Mouse (Mus musculus): ENCODE data around the gene Hpse2.

The Hpse2 gene

DNA sequence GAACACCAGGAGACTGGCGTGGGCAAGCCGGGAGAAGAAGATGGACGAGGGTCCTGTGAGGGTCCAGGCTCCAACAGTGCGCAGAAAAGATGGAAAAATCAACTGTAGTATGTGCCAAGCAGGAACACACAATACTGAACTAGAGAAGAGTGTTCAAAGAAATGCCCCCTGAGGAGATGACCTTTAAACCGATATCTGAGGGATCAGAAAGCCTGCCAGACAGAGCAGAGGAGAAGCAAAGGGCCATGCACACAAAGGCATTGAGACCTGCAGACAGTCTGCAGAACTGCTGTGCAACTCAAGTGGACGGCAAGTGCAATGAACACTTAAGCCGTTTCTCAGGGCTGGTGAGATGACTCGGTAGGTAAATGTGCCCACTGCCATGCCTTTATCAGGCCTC lies 620.8 kb downstream of the Hpse2 start:
- no peak for DNase-seq

DNA sequence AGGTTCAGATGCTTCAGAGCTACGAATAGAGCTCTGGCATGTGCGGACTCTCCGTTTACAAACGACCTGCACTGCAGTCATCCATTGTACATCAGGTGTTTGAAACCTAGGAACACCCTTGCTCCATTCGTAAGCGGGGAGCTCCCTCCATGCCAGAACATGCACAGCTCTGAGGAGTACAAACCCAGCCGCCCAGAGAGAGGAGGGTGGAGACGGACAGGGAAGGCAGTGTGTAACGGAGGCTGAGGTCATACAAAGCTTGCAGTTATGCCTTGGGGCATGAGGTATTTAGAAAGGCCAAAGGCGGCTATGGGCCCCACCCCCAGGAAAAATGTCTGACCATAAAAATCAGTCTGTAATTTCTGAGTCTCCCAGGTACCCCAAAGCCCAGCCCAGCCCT lies 623.8 kb downstream of the Hpse2 start:
- no peak for DNase-seq

DNA sequence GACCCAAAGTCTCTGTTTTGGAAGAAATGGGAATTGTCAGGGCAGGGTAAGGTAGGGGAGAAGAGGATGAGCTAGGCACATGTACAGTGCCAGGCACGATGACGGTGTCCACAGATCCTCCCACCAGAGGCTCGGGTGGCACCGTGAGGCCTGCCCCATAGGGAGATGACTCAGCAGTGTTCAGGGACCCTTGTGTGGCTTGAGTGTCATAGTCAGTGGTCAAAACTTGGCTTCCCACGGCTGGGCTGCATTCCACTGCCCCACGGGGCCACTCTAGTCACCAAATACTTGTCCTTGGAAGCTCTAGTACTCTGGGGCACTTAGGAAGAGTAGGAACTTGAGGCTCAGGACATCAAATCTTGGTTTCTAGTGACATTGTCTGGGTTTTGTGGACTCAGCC lies 631.5 kb downstream of the Hpse2 start:
- DNase-seq: no peak

DNA sequence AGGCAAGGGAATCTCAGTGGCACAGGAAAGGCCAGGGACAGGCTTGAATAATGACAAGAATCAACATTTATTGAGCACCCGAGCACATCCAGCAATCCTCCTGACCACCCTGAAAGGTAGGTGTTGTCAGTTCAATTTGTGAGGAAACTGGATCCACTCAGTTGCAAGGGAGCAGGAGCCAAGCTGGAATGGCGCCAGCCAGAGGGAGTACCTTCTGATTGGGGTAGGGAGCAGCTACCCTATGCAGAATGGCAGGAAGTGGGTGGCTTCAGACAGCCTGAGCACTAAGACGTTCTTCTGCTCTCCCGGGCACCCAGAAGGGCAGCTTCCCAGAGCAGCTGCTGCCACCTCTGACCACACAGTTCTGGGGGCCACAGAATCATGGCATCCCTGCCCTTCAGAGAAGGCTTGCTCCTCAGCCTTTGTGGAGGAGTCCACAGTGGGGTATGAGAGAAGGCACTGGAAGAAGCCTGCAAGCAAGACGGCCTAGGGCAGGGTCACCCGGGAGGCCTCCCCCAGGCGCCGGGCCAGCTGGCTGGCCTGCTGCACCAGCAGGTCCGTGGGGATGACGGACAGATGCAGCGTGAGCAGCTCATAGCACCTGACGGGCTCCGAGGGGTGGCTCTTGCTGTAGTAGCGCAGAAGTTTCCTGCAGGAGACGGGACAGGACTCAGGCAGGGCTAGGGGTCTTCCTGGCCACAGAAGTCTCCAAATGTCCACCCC lies 632.8 kb downstream of the Hpse2 start:
- peak; percentile 41 for DNase-seq

DNA sequence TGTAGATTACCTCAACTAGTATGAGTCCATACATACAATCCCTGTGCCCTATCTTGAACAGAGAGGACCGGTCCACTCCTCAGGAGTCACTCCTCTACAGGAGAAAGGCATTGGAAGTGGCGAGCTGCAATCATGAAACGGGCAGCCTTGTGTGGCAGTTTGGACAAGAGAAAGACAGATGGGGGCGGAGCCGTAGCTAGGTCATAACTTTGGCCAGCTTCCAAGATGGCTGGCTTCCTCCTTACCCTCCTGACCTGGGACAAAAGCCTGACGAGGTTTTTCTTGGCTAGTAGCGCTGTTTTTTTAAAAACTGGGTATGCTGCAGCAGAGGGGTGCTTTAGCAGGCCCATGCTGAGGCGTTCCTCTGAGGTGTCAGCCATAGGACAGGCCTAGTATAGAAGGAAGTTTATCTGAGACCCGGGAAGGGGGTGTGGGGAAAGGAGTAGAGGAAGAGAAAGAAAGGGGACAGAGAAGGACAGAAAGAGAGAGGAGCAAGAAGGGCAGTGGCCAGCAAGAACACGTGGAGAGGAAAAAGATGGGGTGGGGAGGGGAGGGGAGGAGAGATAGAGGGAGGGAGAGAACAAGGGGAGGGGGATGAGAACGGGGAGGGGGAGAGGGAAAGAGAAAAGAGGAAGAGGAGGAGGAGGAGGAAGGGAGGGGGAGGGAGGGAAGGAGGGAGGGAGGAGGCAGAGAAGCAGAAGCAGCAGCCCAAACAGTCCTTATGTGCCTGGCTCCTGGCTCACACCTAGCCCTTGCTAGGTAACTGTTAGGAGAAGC lies 634.8 kb downstream of the Hpse2 start:
- DNase-seq: peak; percentile 79

DNA sequence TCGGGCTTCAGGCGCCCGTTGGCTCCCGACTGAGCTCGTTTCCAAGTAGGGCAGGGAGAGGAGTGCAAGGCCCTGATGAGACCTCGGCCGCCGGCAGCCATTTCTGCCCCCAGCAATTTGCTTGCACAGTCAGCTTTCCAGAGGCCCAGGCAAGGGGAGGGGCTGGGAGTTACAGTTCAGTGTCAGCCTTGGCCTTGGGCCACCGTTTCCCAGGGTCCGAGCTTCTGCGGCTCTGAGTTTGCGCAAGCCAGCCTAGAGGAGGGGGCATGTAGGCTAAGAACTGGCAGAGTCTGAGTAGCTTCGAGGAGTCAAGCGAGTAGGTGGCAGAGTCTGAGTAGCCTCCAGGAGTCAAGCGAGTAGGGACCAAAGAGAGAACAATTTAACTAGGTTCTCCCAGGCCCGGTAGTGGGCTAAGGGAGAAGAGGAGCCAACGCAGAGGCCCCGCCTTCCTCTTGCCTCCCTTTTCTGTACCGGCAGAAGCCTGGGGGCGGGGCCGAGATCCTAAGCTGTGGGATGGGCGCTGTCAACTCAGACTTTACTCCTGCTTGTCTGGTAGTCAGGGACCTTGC lies 635.7 kb downstream of the Hpse2 start, which contains the start of gene Pyroxd2:
Pyroxd2 (minus strand) TSS at position 413 of the 569 bp plus-strand sequence.
- peak; percentile 80 for DNase-seq

DNA sequence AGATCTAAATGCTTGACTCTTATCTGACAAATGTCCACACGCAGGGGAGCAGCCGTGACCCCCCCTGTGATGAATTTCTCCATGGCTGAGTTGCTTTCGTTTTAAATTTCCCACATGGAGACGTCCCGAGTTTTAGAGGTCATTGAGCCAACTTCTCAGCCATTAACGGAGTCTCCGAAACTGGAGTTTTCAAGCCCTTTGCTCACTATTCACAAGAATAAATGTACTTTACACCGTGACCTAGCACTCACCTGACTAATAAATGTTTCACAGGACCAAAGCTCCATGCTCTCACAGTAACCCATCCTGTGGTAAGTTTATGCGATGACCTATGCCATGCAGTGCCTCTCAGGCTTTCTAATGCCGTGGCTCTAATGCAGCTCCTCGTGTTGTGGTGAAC lies 638.0 kb downstream of the Hpse2 start:
- DNase-seq: no peak

DNA sequence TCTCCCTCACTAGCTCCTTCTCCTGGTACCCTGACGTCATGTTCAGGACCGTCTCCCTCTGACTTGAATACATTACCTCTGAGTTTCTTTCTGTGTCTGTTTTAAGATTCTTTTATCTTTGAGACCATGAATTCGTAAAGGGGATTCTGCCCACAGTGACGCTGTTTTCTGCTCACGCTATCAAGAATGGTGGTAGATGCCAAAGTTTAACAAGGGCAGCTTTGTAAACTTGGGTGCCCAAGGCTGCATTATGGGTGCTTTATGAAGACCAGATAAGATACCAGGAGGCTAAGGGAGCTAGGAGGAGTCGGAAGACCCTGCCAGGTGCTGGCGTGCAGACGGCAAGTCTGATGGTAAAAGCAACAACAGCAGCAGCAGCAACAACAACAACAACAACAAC lies 641.5 kb downstream of the Hpse2 start:
- no peak for DNase-seq

DNA sequence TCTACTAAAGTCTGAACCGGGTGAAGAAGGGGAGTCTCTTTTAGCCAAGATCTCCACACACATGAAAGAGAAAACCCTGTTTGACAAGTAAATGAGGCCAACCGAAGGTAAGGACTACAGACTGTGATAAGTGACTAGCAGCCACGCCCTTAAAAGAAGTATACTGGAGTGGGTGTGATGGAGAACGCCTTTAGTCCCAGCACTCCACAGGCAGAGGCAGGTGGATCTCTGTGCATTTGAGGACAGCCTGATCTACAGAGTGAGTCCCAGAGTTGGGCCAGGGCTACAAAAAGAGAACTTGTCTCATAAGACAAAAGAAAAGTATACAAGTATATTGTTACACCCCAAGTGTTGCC lies 642.3 kb downstream of the Hpse2 start:
- DNase-seq: no peak

DNA sequence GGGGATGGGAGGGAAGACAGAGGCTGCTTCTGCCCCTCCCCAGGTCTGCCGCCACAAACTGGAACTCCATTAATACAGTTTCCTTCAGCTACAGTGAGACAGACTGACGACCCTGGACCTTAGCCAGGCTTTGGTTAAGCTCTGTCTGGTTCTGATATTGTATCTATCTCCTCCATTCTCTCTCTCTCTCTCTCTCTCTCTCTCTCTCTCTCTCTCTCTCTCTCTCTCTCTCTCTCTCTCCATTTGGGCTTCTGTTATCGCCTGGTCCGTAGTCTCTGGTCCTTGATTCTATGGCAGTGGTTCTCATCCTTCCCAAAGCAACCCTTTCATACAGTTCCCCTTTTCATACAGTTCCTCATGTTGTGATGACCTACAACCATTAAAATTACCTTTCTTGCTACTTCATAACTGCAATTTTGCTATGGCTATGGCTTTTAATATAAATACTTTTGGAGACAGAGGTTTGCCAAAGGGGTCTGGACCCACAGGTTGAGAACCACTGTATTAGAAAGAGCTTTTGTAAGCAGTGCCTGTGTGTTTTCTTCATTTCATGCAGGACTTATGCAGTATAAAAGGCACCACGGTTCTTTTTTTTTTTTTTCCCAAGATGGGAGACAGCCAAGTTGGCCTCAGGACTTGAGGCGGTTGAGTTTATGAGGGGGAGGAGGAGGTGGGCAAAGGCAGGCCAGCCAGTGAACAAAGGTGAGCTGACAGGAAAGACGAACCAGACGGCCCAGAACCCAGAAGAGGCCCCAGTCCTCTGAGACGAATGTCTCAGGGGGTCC lies 642.9 kb downstream of the Hpse2 start:
- DNase-seq: no peak

DNA sequence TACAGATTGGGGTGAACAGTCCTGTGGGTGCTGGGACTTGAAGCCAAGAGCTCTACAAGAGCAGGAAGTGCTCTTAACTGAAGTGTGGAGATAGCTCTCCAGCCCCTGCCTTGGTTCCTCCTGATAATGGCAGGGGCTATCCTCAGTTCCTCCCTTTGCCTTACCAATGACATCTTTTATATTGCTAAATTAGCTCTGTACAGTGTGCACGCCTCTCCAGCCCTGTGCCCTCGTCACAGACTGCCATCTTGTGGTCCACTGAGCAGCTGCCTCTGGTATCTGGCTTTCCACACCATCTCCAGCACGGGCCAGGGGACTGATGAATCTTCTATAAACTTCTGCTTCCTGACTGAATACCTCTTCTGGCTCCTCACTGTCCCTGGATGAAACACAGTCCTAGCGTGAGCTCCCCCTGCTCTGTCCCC lies 644.0 kb downstream of the Hpse2 start:
- peak; percentile 64 for DNase-seq

DNA sequence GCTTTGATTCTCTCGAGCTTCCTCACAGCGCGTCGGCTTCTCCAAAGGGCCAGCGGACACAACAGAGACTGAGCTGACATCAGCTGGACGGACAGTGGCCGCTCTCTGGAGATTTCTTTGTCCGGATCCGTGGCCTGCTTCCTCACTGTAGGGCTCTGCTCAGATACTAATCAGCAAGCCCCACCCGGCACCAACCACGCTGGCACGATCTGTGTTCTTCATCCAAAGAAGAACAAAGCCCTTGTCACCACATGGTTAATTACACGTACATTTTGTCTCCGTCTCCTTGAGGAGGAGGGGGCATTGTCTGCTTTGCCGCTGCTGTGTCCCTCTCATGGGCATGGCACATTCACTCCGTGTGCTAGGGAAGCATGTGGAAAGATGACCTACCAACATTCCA lies 644.9 kb downstream of the Hpse2 start:
- no peak for DNase-seq

DNA sequence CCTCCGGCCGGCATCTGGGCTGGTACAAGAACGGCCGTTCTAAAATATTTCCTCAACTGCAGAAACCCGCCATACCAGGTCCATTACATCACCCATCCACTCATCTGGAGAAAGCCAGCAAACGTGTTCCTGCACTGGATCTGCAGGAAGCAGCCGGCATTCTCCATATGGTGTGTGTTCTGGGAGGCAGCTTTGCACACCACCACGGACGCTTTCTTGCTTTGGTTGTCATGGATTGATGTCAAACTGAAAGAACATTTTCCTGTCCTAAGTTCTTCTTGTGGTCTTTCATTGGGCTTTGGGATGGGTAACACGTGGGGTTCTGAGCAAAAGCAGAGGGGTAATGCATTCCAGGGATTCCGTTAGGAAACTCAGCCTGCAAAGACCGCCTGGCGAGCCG lies 646.3 kb downstream of the Hpse2 start:
- no peak for DNase-seq

DNA sequence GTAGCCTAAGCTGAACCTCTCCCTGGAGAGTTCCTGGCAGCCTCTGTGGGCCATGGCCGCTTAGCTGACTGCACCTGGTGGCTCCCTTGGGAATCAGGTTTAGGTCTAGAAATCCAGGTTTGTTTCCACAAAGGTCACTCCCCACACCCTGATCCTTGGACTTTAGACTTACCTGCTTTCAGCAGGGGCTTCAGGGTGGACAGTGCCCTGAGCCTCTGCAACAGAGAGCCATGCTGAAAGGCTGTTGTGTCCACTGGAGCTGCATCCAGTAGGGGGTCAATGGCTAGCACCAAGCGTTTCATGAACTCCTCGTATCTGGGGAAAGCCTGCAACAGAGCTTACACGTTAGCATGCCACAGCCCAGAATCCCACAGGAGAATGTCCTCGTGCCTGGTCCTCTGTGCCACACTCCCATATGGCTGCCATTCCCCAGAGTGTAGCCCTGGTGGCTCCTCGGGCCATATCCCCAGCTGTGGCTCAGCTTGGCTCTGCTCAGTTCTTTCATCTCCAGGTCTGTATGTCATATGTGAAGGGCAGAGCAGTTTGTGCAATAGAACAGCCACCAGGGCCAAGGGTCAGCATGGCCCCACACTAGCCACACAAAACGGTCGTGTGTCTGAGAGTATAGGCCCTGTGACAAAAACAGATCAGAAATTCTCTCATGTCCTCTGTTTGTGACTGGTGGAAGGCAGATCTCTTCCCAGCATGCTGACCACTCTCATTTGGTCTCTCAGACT lies 647.8 kb downstream of the Hpse2 start:
- no peak for DNase-seq

DNA sequence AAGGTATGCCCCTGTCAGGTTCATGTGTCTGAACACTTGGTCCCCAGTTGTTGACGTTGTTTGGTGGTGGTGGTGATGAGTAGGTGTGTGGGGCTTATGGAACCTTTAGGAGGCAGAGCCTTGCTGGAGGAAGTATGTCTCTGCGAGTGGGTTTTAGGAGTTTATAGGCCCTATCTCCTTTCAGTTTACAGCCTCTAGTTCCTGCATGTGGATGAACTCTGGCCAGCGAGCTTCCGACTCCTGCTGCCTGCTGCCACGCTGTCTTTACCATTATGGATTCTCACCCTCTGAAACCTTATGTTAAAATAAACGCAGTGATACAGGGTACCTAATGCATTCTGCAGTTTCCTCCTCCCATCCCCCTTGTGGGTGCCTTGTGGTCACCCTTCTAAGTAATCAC lies 648.4 kb downstream of the Hpse2 start:
- DNase-seq: no peak

DNA sequence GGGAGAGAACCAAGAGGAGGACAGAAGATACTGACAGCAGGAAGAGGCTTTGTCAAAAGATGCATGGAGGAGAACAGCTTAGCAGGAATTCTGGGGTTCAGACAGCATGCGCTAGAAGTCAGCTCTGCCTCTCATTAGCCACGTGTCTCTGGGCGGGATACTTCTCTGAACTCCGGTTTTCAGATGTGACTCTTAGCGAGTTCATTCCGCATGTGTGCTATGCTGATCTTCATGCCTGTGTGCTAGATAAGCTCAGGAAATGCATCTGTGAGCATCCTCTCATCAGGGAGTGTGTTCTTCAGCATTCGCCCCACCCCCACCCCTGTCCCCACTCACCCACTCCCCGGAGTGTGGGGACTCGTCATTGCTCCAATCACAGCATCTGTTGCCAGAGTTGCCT lies 650.4 kb downstream of the Hpse2 start:
- DNase-seq: no peak
